Mouse (Mus musculus) induced T-regulatory cell, adult 2 months (primary cell): ENCODE data around the gene Rxfp3.

Experiments used
- DNase-seq: peaks from one replicate; pipeline ENCODE4 v3.0.0-alpha.2; 2012; ENCODE audit warnings: low read depth

The Rxfp3 gene

GRCm38 (mm10) chr15:11037711-11038110 is at the start of gene Rxfp3:
Gene Rxfp3 (minus strand): TSS chr15:11037991.
- DNase-seq = no peak

GRCm38 (mm10) chr15:11084993-11085365 is 47.2 kb upstream of the Rxfp3 start:
- no peak for DNase-seq

- no peak for DNase-seq
Measured at GRCm38 (mm10) chr15:11084241-11084992, 46.6 kb upstream of the Rxfp3 start.

- DNase-seq = no peak
Measured at GRCm38 (mm10) chr15:11083678-11084077, 45.9 kb upstream of the Rxfp3 start.

GRCm38 (mm10) chr15:11082961-11083569 is 45.3 kb upstream of the Rxfp3 start:
- no peak for DNase-seq

- DNase-seq = no peak
Measured at GRCm38 (mm10) chr15:11075726-11076361, 38.1 kb upstream of the Rxfp3 start.

GRCm38 (mm10) chr15:11067891-11068290 is 30.1 kb upstream of the Rxfp3 start:
- no peak for DNase-seq

GRCm38 (mm10) chr15:11066299-11066698 is 28.5 kb upstream of the Rxfp3 start:
- DNase-seq = no peak

- DNase-seq = no peak
Measured at GRCm38 (mm10) chr15:11065528-11066171, 27.9 kb upstream of the Rxfp3 start.

GRCm38 (mm10) chr15:11064558-11065411 is 27.0 kb upstream of the Rxfp3 start, which contains the start of gene Adamts12:
Gene Adamts12 (plus strand): TSS chr15:11064790.
- DNase-seq = no peak

- no peak for DNase-seq
Measured at GRCm38 (mm10) chr15:11064160-11064557, 26.4 kb upstream of the Rxfp3 start.

- no peak for DNase-seq
Measured at GRCm38 (mm10) chr15:11062903-11063302, 25.1 kb upstream of the Rxfp3 start.

- DNase-seq = no peak
Measured at GRCm38 (mm10) chr15:11054440-11055080, 16.8 kb upstream of the Rxfp3 start.

- DNase-seq = no peak
Measured at GRCm38 (mm10) chr15:11053678-11054439, 16.1 kb upstream of the Rxfp3 start.

GRCm38 (mm10) chr15:11042828-11043227 is 5.0 kb upstream of the Rxfp3 start:
- no peak for DNase-seq

GRCm38 (mm10) chr15:11041229-11041628 is 3.4 kb upstream of the Rxfp3 start:
- DNase-seq = no peak

GRCm38 (mm10) chr15:11040067-11040466 is 2.3 kb upstream of the Rxfp3 start:
- DNase-seq = no peak

GRCm38 (mm10) chr15:11038476-11038875 is 685 bp upstream of the Rxfp3 start:
- peak; percentile 52 for DNase-seq

- DNase-seq = no peak
Measured at GRCm38 (mm10) chr15:11037376-11037695, 455 bp downstream of the Rxfp3 start.

- DNase-seq = no peak
Measured at GRCm38 (mm10) chr15:11036535-11037375, 1.0 kb downstream of the Rxfp3 start.
